In the genomic region with DNA sequence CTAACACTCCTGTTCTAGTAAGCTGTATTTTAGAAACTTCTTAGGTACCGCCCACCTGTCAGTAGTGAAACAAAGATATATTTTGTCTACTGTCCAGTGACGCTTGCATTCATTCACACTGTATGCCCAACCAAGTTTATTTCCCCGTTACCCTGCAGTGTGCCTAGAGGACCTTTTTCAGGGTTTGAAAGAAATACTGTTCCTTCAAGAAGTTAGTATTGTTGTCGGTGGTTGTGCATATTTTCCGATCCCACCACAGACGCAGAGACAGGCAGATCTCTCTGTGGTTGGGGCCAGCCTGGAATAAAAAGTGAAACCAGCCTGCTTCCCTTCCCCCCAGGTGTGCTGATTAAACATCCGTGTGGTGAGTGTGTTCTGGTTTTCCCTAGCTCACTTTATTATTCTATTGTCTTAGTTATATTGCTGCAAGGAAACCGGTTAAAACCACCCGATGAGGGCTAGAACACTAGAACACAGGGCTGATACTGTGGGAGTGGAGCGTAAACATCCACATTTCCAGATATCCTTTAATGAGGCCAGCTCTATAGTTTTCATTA, we compare ENCODE assay signal across 11 mouse cellular contexts. TPM values are rescaled to one million over a fixed set of nuclear protein-coding genes. Genes with fewer than 3 reads are reported as not detected.
"Had no signal": no experiment of that assay in that cellular context is flagged by ENCODE, and none has a peak within 500 bp of the region (broad histone marks: within the 10 kb centered on the region; RNA-seq: fewer than 3 reads in every experiment).

No protein-coding gene starts in this region.

- DNase-seq: layer of hippocampus, postnatal 36 days; liver, embryonic 13.5 days; thymus, postnatal 25 days had no signal

- H3K36me3 ChIP-seq: midbrain, embryonic 13.5 days had no signal

- H3K9ac ChIP-seq: liver, embryonic 13.5 days; lung, embryonic 14.5 days; midbrain, embryonic 13.5 days had no signal

- H3K9me3 ChIP-seq: liver, embryonic 13.5 days; midbrain, embryonic 13.5 days had no signal

- H3K27ac ChIP-seq: left cerebral cortex, adult 2 months; liver, embryonic 13.5 days; macrophage; midbrain, embryonic 13.5 days; stomach, postnatal 0 days had no signal

- H3K4me2 ChIP-seq: liver, embryonic 13.5 days; midbrain, embryonic 13.5 days had no signal

- H3K4me3 ChIP-seq: left cerebral cortex, adult 2 months; liver, embryonic 13.5 days; midbrain, embryonic 13.5 days had no signal

- ATAC-seq: inflammation-experienced regulatory T-cells, adult 6 months; intestine, embryonic 16.5 days; lung, postnatal 0 days; midbrain, embryonic 13.5 days had no signal

RNA-seq across cellular contexts. Expression of gene Pawr, which starts 3.9 kb away (rescaled TPM):
- polyA plus RNA-seq: macrophage had no signal
